Mouse (Mus musculus) A20 (cell line): ENCODE measurements at regions not wholly inside any gene's neighbourhood (a gene's known extent, or its start where the extent isn't known, plus 50 kb on each side); places are given as distances from the start of the nearest gene placed in this dataset.

ENCODE experiments used
- DNase-seq: peaks from one replicate; pipeline ENCODE4 v3.0.0-alpha.2; 2011; ENCODE audit warnings: low read depth, low spot score

- DNase-seq, result no peak
Observed at GRCm38 (mm10) chr9:8273253-8273652, 139.2 kb upstream of the Cep126 start.

GRCm38 (mm10) chr9:8249542-8249941 is 115.4 kb upstream of the Cep126 start:
- DNase-seq, result no peak

DNA sequence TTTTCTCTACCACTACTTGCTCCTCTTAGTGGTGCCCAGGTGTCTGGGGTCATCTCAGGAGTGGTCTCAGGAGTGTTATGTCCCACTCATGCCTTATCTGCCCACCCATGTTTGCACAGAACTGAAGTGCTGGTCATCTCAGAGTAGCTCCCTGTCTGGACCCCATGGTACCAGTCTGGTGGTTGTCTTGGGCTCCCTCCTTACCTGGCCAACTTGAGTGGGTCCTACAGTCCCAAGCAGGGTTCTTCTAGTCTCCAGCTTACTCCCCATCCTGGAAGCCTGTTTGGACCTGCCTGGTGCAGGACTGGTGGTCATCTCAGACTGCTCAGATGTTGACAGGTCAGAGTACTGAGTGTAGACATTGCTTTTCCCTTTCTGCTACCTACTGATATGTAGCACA is 94.0 kb upstream of the Cep126 start:
- DNase-seq, result no peak

- DNase-seq, result peak; percentile 3
Observed at GRCm38 (mm10) chr9:8226415-8226814, 92.3 kb upstream of the Cep126 start.

- peak; percentile 5 for DNase-seq
Observed at GRCm38 (mm10) chr9:8208855-8209254, 74.8 kb upstream of the Cep126 start.

GRCm38 (mm10) chr9:8185433-8185832 is 51.3 kb upstream of the Cep126 start:
- DNase-seq, result no peak
